Mouse (Mus musculus) neural tube, embryonic 14.5 days (tissue): Measurements from ENCODE around the gene Smim9. TPM values are rescaled to one million over a fixed set of nuclear protein-coding genes. Genes with fewer than 3 reads are reported as not detected.

ENCODE experiments used
- ATAC-seq: fragments of 200-750 bp; cut with Nextera tagmentation; 2 replicates; pipeline ENCODE4 v1.8.0; 2017; ENCODE audit warnings: low read depth, mild to moderate bottlenecking, moderate TSS enrichment, moderate library complexity
- H3K27ac ChIP-seq: fragments of 300-500 bp; sonication (generic); 2 replicates; pipeline ENCODE4 v1.5.1; 2014; ENCODE audit warnings: low read depth, mild to moderate bottlenecking, control low read depth, low read length, moderate library complexity, mixed read lengths
- H3K27me3 ChIP-seq: fragments of 300-500 bp; sonication (generic); 2 replicates; pipeline ENCODE4 v1.6.1; 2014; ENCODE audit warnings: low read length; ENCODE audit not compliant: control insufficient read depth, insufficient read depth
- H3K36me3 ChIP-seq: fragments of 300-500 bp; sonication (generic); 2 replicates; pipeline ENCODE4 v1.6.1; 2014; ENCODE audit warnings: low read length, mixed read lengths; ENCODE audit not compliant: control insufficient read depth, insufficient read depth
- H3K4me1 ChIP-seq: fragments of 300-500 bp; sonication (generic); 2 replicates; pipeline ENCODE4 v1.6.1; 2014; ENCODE audit warnings: low read length; ENCODE audit not compliant: control insufficient read depth, insufficient read depth
- H3K4me2 ChIP-seq: fragments of 300-500 bp; sonication (generic); 2 replicates; pipeline ENCODE4 v1.6.1; 2014; ENCODE audit warnings: mild to moderate bottlenecking, low read depth, low read length, control low read depth
- H3K4me3 ChIP-seq: fragments of 300-500 bp; sonication (generic); 2 replicates; pipeline ENCODE4 v1.5.1; 2014; ENCODE audit warnings: low read depth, low read length, control low read depth, mixed read lengths
- H3K9ac ChIP-seq: fragments of 300-500 bp; sonication (generic); replicated peaks from 2 replicates; pipeline ENCODE4 v1.6.1; 2014; ENCODE audit warnings: low read depth, mild to moderate bottlenecking, control low read depth, low read length, mixed read lengths
- H3K9me3 ChIP-seq: fragments of 300-500 bp; sonication (generic); 2 replicates; pipeline ENCODE4 v1.6.1; 2016; ENCODE audit warnings: low read length; ENCODE audit not compliant: control insufficient read depth
- WGBS: fragments of 180-500 bp; shearing (Covaris S2); extraction: QIAGEN DNeasy Blood & Tissue Kit; methylation state at CpG from one replicate; pipeline ENCODE4 v1.1.7; 2014; 5-methylcytosine and 5-hydroxymethylcytosine counted together
- polyA plus RNA-seq: library from polyadenylated mRNA; unstranded; fragments of >200 nt; fragmentation: Nextera tagmentation; extraction: Ambion mirVana; gene quantifications from 2 replicates; pipeline ENCODE4 v1.2.1, GENCODE M21; 2014

The Smim9 gene
- polyA plus RNA-seq, 1 experiment from 2014 or later = not detected

- Histone ChIP-seq H3K36me3 (no peaks in the 10 kb centered on the region), H3K27ac (peak within 1 kb of the TSS; percentile 52; the same call in 1 of the 2 replicates), H3K4me1 (no peaks in the 10 kb centered on the region), H3K9me3 (no peaks in the 10 kb centered on the region), H3K4me3 (peak within 1 kb of the TSS; percentile 45), H3K27me3 (no peaks in the 10 kb centered on the region), H3K4me2 (peak within 1 kb of the TSS; percentile 50), H3K9ac (peak within 1 kb of the TSS; percentile 48)
- peak; percentile 100 for ATAC-seq
- WGBS = 17% methylated on average over 35 of the region's 36 CpGs
Measured at GRCm38 (mm10) chrX:75130467-75131160, 33.0 kb downstream of the Smim9 start, which contains the start of gene Mpp1. TSS of gene Mpp1 (minus strand) at chrX:75131016.

DNA sequence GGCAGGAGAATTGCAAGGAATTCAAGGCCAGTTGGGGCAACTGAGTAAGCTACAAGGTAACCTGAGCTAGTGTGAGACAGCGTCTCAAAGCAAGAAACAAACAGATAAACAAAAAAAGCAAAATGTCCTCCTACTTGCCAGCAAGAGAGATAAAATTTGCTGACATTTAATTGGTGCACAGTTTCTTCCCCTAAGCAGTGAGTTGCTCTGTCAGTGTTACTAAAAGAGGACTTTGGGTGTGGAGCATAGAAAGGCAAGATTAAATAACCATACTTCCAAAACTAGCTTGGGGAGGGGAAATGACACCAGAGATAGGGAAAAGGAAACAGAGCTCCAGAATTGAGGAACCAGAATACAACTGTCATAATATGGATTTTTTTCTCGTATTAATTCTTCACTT is 34.1 kb downstream of the Smim9 start:
- Histone ChIP-seq H3K9ac (no peak overlapping the region), H3K9me3 (no peaks in the 10 kb centered on the region), H3K27me3 (no peaks in the 10 kb centered on the region), H3K4me1 (no peaks in the 10 kb centered on the region), H3K27ac (no peak overlapping the region), H3K36me3 (no peaks in the 10 kb centered on the region), H3K4me3 (no peak overlapping the region), H3K4me2 (no peak overlapping the region; the same call in 1 of the 2 replicates)
- ATAC-seq = no peak
- WGBS = 87% methylated on average over 2 of the region's 2 CpGs

- Histone ChIP-seq H3K36me3 (no peaks in the 10 kb centered on the region), H3K4me2 (no peak overlapping the region), H3K4me3 (no peak overlapping the region), H3K27ac (no peak overlapping the region), H3K9me3 (no peaks in the 10 kb centered on the region), H3K9ac (no peak overlapping the region), H3K4me1 (no peaks in the 10 kb centered on the region), H3K27me3 (no peaks in the 10 kb centered on the region)
- ATAC-seq = no peak
Measured at GRCm38 (mm10) chrX:75128333-75128980, 35.1 kb downstream of the Smim9 start.

DNA sequence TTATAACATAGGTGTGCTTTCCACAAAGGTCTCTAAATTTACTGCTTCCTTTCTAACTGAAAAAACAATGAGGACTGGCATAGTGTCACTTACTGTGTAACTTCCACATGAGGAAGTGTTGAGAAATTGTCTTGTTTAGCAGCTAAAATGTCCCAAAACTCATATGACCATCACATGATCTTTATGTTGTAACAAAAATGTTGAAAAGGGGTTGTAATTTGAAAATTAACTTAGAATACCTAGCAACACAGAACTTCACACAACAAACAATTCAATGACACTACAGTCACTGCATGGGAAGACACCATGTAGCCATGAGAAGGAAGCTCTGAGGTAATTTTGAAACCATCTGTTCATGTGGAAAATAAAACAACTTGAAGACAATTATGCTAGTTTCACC is 36.7 kb downstream of the Smim9 start:
- Histone ChIP-seq H3K4me1 (no peaks in the 10 kb centered on the region), H3K4me3 (no peak overlapping the region), H3K36me3 (no peaks in the 10 kb centered on the region), H3K27me3 (no peaks in the 10 kb centered on the region), H3K9ac (no peak overlapping the region), H3K27ac (no peak overlapping the region), H3K4me2 (no peak overlapping the region), H3K9me3 (no peaks in the 10 kb centered on the region)
- ATAC-seq = no peak

DNA sequence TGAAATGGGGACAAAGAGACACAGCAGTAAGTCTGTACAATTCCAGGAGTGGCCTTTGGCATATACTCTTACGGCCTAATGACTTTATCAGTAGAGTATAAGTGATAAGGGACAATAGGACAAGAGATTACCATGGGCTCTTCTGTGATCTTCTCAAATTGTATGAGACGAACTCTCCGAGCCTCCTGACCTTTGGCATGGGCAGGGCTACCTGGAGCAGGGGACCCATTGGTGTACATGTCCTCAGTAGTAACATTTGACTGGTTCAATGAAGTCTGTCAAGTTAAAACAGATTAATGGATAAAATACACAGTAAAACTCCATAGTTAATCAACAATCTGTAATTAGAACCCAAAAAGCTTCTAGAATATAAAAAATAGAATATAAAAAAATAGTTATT is 38.0 kb downstream of the Smim9 start:
- no peak overlapping the region for H3K4me3 ChIP-seq
- H3K4me1 ChIP-seq = no peaks in the 10 kb centered on the region
- H3K27ac ChIP-seq = no peak overlapping the region
- no peaks in the 10 kb centered on the region for H3K9me3 ChIP-seq
- no peak overlapping the region for H3K9ac ChIP-seq
- H3K36me3 ChIP-seq = no peaks in the 10 kb centered on the region
- no peak for ATAC-seq
- no peaks in the 10 kb centered on the region for H3K27me3 ChIP-seq
- 92% methylated on average over 3 of the region's 3 CpGs for WGBS
- no peak overlapping the region for H3K4me2 ChIP-seq

DNA sequence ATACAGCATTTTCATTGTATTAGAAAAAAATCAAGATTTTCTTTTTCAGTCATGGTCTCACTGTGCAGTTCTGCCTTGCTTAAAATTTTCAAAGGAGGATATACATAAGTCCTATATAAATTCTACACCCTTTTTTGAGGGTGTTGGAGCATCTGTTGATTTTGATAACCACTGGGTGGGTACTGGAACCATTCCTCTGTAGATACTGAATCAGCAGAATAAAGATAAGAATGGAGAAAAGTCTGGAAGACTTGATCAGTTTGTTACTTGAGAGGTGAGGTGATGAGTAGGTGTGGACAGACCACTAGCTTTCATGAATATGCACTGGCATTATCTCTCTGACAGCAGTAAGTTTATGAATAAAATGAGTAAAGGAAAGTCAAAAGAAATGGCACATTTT is 48.0 kb downstream of the Smim9 start:
- ATAC-seq = no peak
- Histone ChIP-seq H3K4me3 (no peak overlapping the region), H3K4me1 (no peaks in the 10 kb centered on the region), H3K9me3 (no peaks in the 10 kb centered on the region), H3K27me3 (no peaks in the 10 kb centered on the region), H3K36me3 (no peaks in the 10 kb centered on the region), H3K9ac (no peak overlapping the region), H3K27ac (no peak overlapping the region), H3K4me2 (no peak overlapping the region)

GRCm38 (mm10) chrX:75102293-75102692 is 61.3 kb downstream of the Smim9 start:
- H3K27ac ChIP-seq = no peak overlapping the region
- H3K9me3 ChIP-seq = no peaks in the 10 kb centered on the region
- no peaks in the 10 kb centered on the region for H3K36me3 ChIP-seq
- WGBS = 93% methylated on average over 6 of the region's 6 CpGs
- H3K9ac ChIP-seq = no peak overlapping the region
- no peaks in the 10 kb centered on the region for H3K27me3 ChIP-seq
- ATAC-seq = no peak
- no peak overlapping the region for H3K4me3 ChIP-seq
- H3K4me1 ChIP-seq = peaks cover 3% of the 10 kb centered on the region; the same call in 1 of the 2 replicates
- no peak overlapping the region for H3K4me2 ChIP-seq

DNA sequence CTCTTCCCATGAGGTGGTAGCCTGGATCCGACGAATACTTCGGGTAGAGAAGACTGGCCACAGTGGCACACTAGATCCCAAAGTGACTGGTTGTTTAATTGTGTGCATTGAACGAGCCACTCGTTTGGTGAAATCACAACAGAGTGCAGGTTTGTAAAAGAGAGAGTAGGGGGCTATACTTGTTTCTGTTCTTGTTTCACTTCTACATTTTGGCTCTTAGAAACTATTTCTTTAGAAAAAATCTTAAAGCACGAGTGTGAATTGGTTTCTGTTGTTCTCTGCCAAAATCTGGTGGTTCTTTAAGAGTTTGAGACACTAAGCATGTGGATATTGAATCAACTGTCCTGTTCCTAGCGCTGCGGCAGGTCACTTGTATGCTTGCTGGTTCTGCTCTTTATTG is 64.8 kb downstream of the Smim9 start:
- ATAC-seq = no peak
- Histone ChIP-seq H3K27ac (no peak overlapping the region), H3K9ac (no peak overlapping the region), H3K4me3 (no peak overlapping the region), H3K27me3 (no peaks in the 10 kb centered on the region), H3K9me3 (no peaks in the 10 kb centered on the region), H3K4me1 (peaks cover 5% of the 10 kb centered on the region; the same call in 1 of the 2 replicates), H3K4me2 (no peak overlapping the region), H3K36me3 (no peaks in the 10 kb centered on the region)
- 90% methylated on average over 8 of the region's 8 CpGs for WGBS

- Histone ChIP-seq H3K27ac (peak overlapping the region; percentile 55; the same call in 1 of the 2 replicates), H3K4me2 (peak overlapping the region; percentile 55), H3K9me3 (no peaks in the 10 kb centered on the region), H3K9ac (peak overlapping the region; percentile 50), H3K27me3 (no peaks in the 10 kb centered on the region), H3K4me1 (peaks cover 5% of the 10 kb centered on the region; the same call in 1 of the 2 replicates), H3K36me3 (no peaks in the 10 kb centered on the region), H3K4me3 (peak overlapping the region; percentile 51)
- 19% methylated on average over 23 of the region's 23 CpGs for WGBS
- peak; percentile 0 for ATAC-seq
Measured at GRCm38 (mm10) chrX:75096163-75096770, 67.3 kb downstream of the Smim9 start.
